In genomic region chr17:5583472-5584145, GRCm38 (mm10) we compare ENCODE assay signal across 15 mouse cellular contexts.
DNase-seq lines count a peak whose midpoint lies in the region; ATAC-seq lines count a peak whose summit lies in the region.
"Had no signal": no experiment of that assay in that cellular context is flagged by ENCODE, and none has a peak within 500 bp of the region (broad histone marks: within the 10 kb centered on the region; RNA-seq: fewer than 3 reads in every experiment).

No protein-coding gene starts in this region.

- H3K4me1 ChIP-seq in forebrain, embryonic 15.5 days, result peaks cover 11% of the 10 kb centered on the region; the same call in 1 of the 2 replicates
- peaks cover 14% of the 10 kb centered on the region for H3K4me1 ChIP-seq in midbrain, embryonic 12.5 days
- H3K4me1 ChIP-seq: heart, embryonic 15.5 days had no signal

- peak; percentile 40 for DNase-seq in cerebellum, adult 8-10 months
- no peak for DNase-seq in cerebellum, adult 11 months
- DNase-seq in brain, adult 2 months (ENCODE audit: low read depth, low spot score), result peak; percentile 63
- no peak for DNase-seq in kidney, postnatal 10 days
- no peak for DNase-seq in T-cell, adult 2 months (ENCODE audit: low spot score)
- DNase-seq in frontal cortex, postnatal 10 days (ENCODE audit: low spot score in 2 of 2), result no peak
- DNase-seq: adrenal gland, postnatal 36 days; gastrocnemius, postnatal 14 days; lung, adult 2 months; thymus, postnatal 4 days had no signal

- no peaks in the 10 kb centered on the region for H3K9me3 ChIP-seq in forebrain, embryonic 15.5 days
- H3K9me3 ChIP-seq in midbrain, embryonic 12.5 days, result no peaks in the 10 kb centered on the region
- H3K9me3 ChIP-seq: heart, embryonic 15.5 days had no signal

- 0 out of 2 replicates have a peak overlapping the region, but pooled peaks have one; percentile 10 for H3K4me2 ChIP-seq in forebrain, embryonic 15.5 days (replicated peaks)
- peak overlapping the region; percentile 19 for H3K4me2 ChIP-seq in midbrain, embryonic 12.5 days (replicated peaks)
- H3K4me2 ChIP-seq: heart, embryonic 15.5 days had no signal

- peak; percentile 43; the same call in 1 of the 2 replicates for ATAC-seq in forebrain, embryonic 15.5 days (replicated peaks)
- peak; percentile 63 for ATAC-seq in midbrain, embryonic 12.5 days (ENCODE audit: low FRiP score, low read depth)

- H3K4me3 ChIP-seq in forebrain, embryonic 15.5 days, result no peak overlapping the region
- no peak overlapping the region for H3K4me3 ChIP-seq in midbrain, embryonic 12.5 days
- H3K4me3 ChIP-seq: heart, embryonic 15.5 days; megakaryocyte, embryonic 14.5 days had no signal

- no peaks in the 10 kb centered on the region for H3K36me3 ChIP-seq in forebrain, embryonic 15.5 days
- H3K36me3 ChIP-seq in midbrain, embryonic 12.5 days, result no peaks in the 10 kb centered on the region
- H3K36me3 ChIP-seq: heart, embryonic 15.5 days had no signal

- H3K27me3 ChIP-seq in forebrain, embryonic 15.5 days, result no peaks in the 10 kb centered on the region
- H3K27me3 ChIP-seq in midbrain, embryonic 12.5 days, result no peaks in the 10 kb centered on the region
- H3K27me3 ChIP-seq: heart, embryonic 15.5 days had no signal

- H3K27ac ChIP-seq in forebrain, embryonic 15.5 days (replicated peaks), result peak overlapping the region; percentile 55
- peak overlapping the region; percentile 39 for H3K27ac ChIP-seq in midbrain, embryonic 12.5 days (replicated peaks)
- H3K27ac ChIP-seq: heart, embryonic 15.5 days; kidney, postnatal 0 days had no signal

- 30% methylated on average over 12 of the region's 12 CpGs for WGBS in forebrain, embryonic 15.5 days
- 25% methylated on average over 12 of the region's 12 CpGs for WGBS in midbrain, embryonic 12.5 days

- no peak overlapping the region; the same call in 1 of the 2 replicates for H3K9ac ChIP-seq in forebrain, embryonic 15.5 days (replicated peaks)
- no peak overlapping the region for H3K9ac ChIP-seq in midbrain, embryonic 12.5 days (replicated peaks)
- H3K9ac ChIP-seq: heart, embryonic 15.5 days had no signal

Comparison
In these comparisons a context has a peak if more than half of its experiments do, and no peak if none do; other contexts are left out.
1. DNase-seq: peak in cerebellum, adult 8-10 months (single experiment) and brain, adult 2 months (single experiment); none in cerebellum, adult 11 months (single experiment), kidney, postnatal 10 days (single experiment), T-cell, adult 2 months (single experiment) and frontal cortex, postnatal 10 days (0 of 2).